Mouse (Mus musculus) MEL (cell line): ENCODE measurements around the gene Tff3. TPM values are rescaled to one million over a fixed set of nuclear protein-coding genes. Genes with fewer than 3 reads are reported as not detected.
A peak's percentile ranks its signal among the peaks of the same experiment; 100 is the strongest.

Experiments used
- DNase-seq: peaks from one replicate; pipeline ENCODE4 v3.0.0; 2011; ENCODE audit warnings: low read depth, low spot score
- H3K27ac ChIP-seq: 2 replicates; pipeline ENCODE4 v1.5.1; 2012; ENCODE audit warnings: low read depth, mild to moderate bottlenecking, control low read depth, low read length, moderate library complexity; ENCODE audit not compliant: control insufficient read depth
- H3K27me3 ChIP-seq, 2 experiments: fragments of 150-350 bp in 1 of 2; sonication (generic) in 1 of 2; 2 replicates each; pipeline ENCODE4 v1.6.1; 2012; ENCODE audit warnings: low read length in 2 of 2, mild to moderate bottlenecking in 2 of 2, improper control_type of control experiment in 1 of 2, moderate library complexity in 1 of 2; ENCODE audit not compliant: insufficient read depth in 2 of 2, control insufficient read depth in 1 of 2
- H3K36me3 ChIP-seq, 2 experiments: 2 replicates each; pipeline ENCODE4 v1.6.1; 2012 to 2014; ENCODE audit warnings: low read length in 2 of 2, improper control_type of control experiment in 1 of 2, inconsistent platforms in 1 of 2, mild to moderate bottlenecking in 1 of 2; ENCODE audit not compliant: insufficient read depth in 2 of 2, control insufficient read depth in 1 of 2
- H3K4me1 ChIP-seq, 2 experiments: fragments of 150-350 bp in 1 of 2; sonication (generic) in 1 of 2; 2 replicates each; pipeline ENCODE4 v1.6.1; 2012; ENCODE audit warnings: low read length in 2 of 2, improper control_type of control experiment in 1 of 2, mild to moderate bottlenecking in 1 of 2; ENCODE audit not compliant: insufficient read depth in 2 of 2, control insufficient read depth in 1 of 2
- H3K4me3 ChIP-seq, 2 experiments: fragments of 150-350 bp in 1 of 2; sonication (generic) in 1 of 2; 2 replicates each; pipeline ENCODE4 v1.5.1; 2012; ENCODE audit warnings: low read depth in 2 of 2, low read length in 2 of 2, mild to moderate bottlenecking in 2 of 2, moderate library complexity in 2 of 2, control low read depth in 1 of 2, improper control_type of control experiment in 1 of 2; ENCODE audit not compliant: control insufficient read depth in 1 of 2, insufficient read depth in 1 of 2
- H3K79me2 ChIP-seq: 2 replicates; pipeline ENCODE4 v1.6.1; 2012; ENCODE audit warnings: mild to moderate bottlenecking, low read length, moderate library complexity; ENCODE audit not compliant: control insufficient read depth, poor library complexity, insufficient read depth
- H3K9ac ChIP-seq: 2 replicates; pipeline ENCODE4 v1.6.1; 2012; ENCODE audit warnings: low read depth, mild to moderate bottlenecking, control low read depth, low read length, moderate library complexity; ENCODE audit not compliant: control insufficient read depth, poor library complexity, severe bottlenecking
- H3K9me3 ChIP-seq: fragments of 150-350 bp; sonication (generic); replicated peaks from 2 replicates; pipeline ENCODE4 v1.6.1; 2012; ENCODE audit warnings: mild to moderate bottlenecking, low read length, improper control_type of control experiment, moderate library complexity; ENCODE audit not compliant: insufficient read depth
- BHLHE40 ChIP-seq: IDR thresholded peaks from 2 replicates; pipeline ENCODE4 v1.6.1; 2012; ENCODE audit warnings: low read depth, mild to moderate bottlenecking, inconsistent platforms, low read length, improper control_type of control experiment, borderline replicate concordance
- CHD2 ChIP-seq: IDR thresholded peaks from 2 replicates; pipeline ENCODE4 v1.6.1; 2011; ENCODE audit warnings: low read length, improper control_type of control experiment
- CTCF ChIP-seq, 3 experiments: IDR thresholded peaks in 2 of 3; conservative IDR thresholded peaks in 1 of 3; 2 replicates each; pipeline ENCODE4 v1.5.1; 2011 to 2012; ENCODE audit warnings: low read length in 3 of 3, low read depth in 2 of 3, mild to moderate bottlenecking in 2 of 3, improper control_type of control experiment in 1 of 3, inconsistent platforms in 1 of 3, mixed read lengths in 1 of 3, moderate library complexity in 1 of 3; ENCODE audit not compliant: control insufficient read depth in 1 of 3, insufficient read depth in 1 of 3, poor library complexity in 1 of 3, severe bottlenecking in 1 of 3
- E2F4 ChIP-seq: IDR thresholded peaks from 2 replicates; pipeline ENCODE4 v1.6.1; 2011; ENCODE audit warnings: low read depth, low read length, improper control_type of control experiment, borderline replicate concordance
- EP300 ChIP-seq, 2 experiments: IDR thresholded peaks; 2 replicates each; pipeline ENCODE4 v1.6.1; 2011; ENCODE audit warnings: improper control_type of control experiment in 2 of 2, low read length in 2 of 2, low read depth in 1 of 2, mild to moderate bottlenecking in 1 of 2
- JUND ChIP-seq: IDR thresholded peaks from 2 replicates; pipeline ENCODE4 v1.6.1; 2011; ENCODE audit warnings: low read depth, mild to moderate bottlenecking, improper control_type of control experiment, low read length
- KAT2A ChIP-seq: conservative IDR thresholded peaks from 2 replicates; pipeline ENCODE4 v1.6.1; 2012; ENCODE audit warnings: low read depth, low read length, improper control_type of control experiment, inconsistent platforms
- MXI1 ChIP-seq: IDR thresholded peaks from 2 replicates; pipeline ENCODE4 v1.6.1; 2011; ENCODE audit warnings: mild to moderate bottlenecking, low read depth, low read length, improper control_type of control experiment
- MYB ChIP-seq: IDR thresholded peaks from 2 replicates; pipeline ENCODE4 v1.6.1; 2011; ENCODE audit warnings: mild to moderate bottlenecking, low read depth, low read length, improper control_type of control experiment
- NRF1 ChIP-seq: IDR thresholded peaks from 2 replicates; pipeline ENCODE4 v1.6.1; 2014; ENCODE audit warnings: low read depth, mild to moderate bottlenecking, inconsistent platforms, low read length, improper control_type of control experiment, moderate library complexity; ENCODE audit not compliant: poor library complexity, insufficient read depth, severe bottlenecking
- POLR2A ChIP-seq, 2 experiments: IDR thresholded peaks; 2 replicates each; pipeline ENCODE4 v1.6.1; 2011 to 2012; ENCODE audit warnings: low read length in 2 of 2, mild to moderate bottlenecking in 2 of 2, control low read depth in 1 of 2, improper control_type of control experiment in 1 of 2, low read depth in 1 of 2, moderate library complexity in 1 of 2; ENCODE audit not compliant: control insufficient read depth in 1 of 2, insufficient read depth in 1 of 2, poor library complexity in 1 of 2
- POLR2AphosphoS2 ChIP-seq: IDR thresholded peaks from 2 replicates; pipeline ENCODE4 v1.6.1; 2011; ENCODE audit warnings: low read length, improper control_type of control experiment
- RCOR1 ChIP-seq: IDR thresholded peaks from 2 replicates; pipeline ENCODE4 v1.6.1; 2012; ENCODE audit warnings: low read depth, mild to moderate bottlenecking, inconsistent platforms, low read length, improper control_type of control experiment
- TAL1 ChIP-seq: IDR thresholded peaks from 2 replicates; pipeline ENCODE4 v1.6.1; 2012; ENCODE audit warnings: mild to moderate bottlenecking, inconsistent platforms, low read length, moderate library complexity, mixed read lengths
- USF2 ChIP-seq, 2 experiments: IDR thresholded peaks; 2 replicates each; pipeline ENCODE4 v1.6.1; 2011 to 2012; ENCODE audit warnings: improper control_type of control experiment in 2 of 2, low read length in 2 of 2, borderline replicate concordance in 1 of 2, inconsistent platforms in 1 of 2, low read depth in 1 of 2, mild to moderate bottlenecking in 1 of 2; ENCODE audit not compliant: insufficient read depth in 1 of 2
- polyA plus RNA-seq, 2 experiments: library from polyadenylated mRNA; stranded (reverse) in 1 of 2; unstranded in 1 of 2; fragments of >175 nt in 1 of 2; fragments of >200 nt in 1 of 2; gene quantifications; 2 replicates each; pipeline versions ENCODE4 v1.2.1 to v1.2.4; 2012; ENCODE audit warnings: low replicate concordance in 2 of 2, low read depth in 1 of 2; ENCODE audit not compliant: insufficient read length in 2 of 2, insufficient read depth in 1 of 2, missing spikeins in 1 of 2
- total RNA-seq: library from RNA; depleted of rRNA; stranded (reverse); fragments of 300-350 nt; gene quantifications from 2 replicates; pipeline ENCODE4 v1.2.3, GENCODE M21; 2012

The Tff3 gene
- total and polyA plus RNA-seq, 3 experiments, result not detected

DNA sequence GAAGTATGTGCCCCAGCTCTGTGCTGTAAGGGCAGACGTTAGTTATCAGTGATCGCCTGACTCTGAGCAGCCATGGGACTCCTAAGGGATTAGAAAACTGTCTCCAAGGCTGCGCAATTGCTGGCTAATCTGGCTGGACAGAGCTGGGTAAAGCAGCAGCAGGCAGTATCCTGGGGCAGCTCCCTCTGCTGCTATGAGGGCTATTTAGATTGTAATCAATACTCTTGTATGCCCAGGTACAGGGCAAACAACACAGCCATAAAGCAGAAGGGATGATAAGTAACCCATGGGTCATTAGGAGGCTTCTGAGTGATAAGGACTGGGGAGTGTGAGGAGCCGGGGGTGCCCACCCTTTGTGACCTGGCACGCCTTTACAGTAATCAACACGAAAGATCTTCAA is 5.5 kb upstream of the Tff3 start:
- H3K79me2 ChIP-seq, result no peaks in the 10 kb centered on the region
- no peak overlapping the region for H3K9ac ChIP-seq
- H3K27ac ChIP-seq, result no peak overlapping the region
- no peak for DNase-seq
- H3K9me3 ChIP-seq, result no peaks in the 10 kb centered on the region
- no peak for TF ChIP-seq MYB
- no peak for TF ChIP-seq TAL1
- no peak for TF ChIP-seq JUND
- TF ChIP-seq USF2 (IDR thresholded peaks at IDR 0.05; ENCODE audit: borderline replicate concordance in 1 of 2, insufficient read depth in 1 of 2, low read depth in 1 of 2, low read length in 2 of 2), result no peak
- TF ChIP-seq POLR2AphosphoS2, result no peak
- TF ChIP-seq RCOR1, result no peak
- no peak for TF ChIP-seq MXI1
- no peak for TF ChIP-seq KAT2A
- TF ChIP-seq BHLHE40, result no peak
- TF ChIP-seq CHD2, result no peak
- H3K27me3 ChIP-seq, result no peaks in the 10 kb centered on the region; a peak in 1 of 4 replicates
- 0 out of 4 replicates have a peak, but pooled peaks cover 0 to 2% of the 10 kb centered on the region in 2 experiments for H3K4me1 ChIP-seq
- no peak overlapping the region for H3K4me3 ChIP-seq
- no peaks in the 10 kb centered on the region for H3K36me3 ChIP-seq

DNA sequence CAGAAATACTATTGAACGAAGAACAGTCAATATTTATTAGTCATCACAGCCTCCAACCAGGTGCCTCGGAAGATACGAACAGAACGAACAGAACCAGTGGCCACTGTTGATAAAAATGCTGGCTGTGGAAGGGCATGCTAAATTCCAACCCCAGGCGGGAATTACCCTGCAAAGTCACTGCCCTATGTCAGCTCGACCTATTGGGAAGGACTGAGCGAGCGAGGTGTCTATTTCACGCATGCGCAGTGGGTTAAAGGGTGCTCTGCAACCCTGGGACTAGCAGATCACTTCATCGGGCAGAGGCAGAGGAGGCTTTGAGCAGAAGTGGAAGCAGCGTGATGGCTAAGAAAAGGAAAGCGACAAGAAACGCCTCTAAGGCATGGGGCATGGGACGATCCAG is 4.3 kb upstream of the Tff3 start:
- Histone ChIP-seq H3K27me3 (peaks cover 0 to 1% of the 10 kb centered on the region in 2 experiments; a peak in 2 of 4 replicates), H3K9ac (no peak overlapping the region), H3K27ac (no peak overlapping the region), H3K36me3 (no peaks in the 10 kb centered on the region), H3K79me2 (no peaks in the 10 kb centered on the region), H3K4me3 (0 out of 4 replicates have a peak overlapping the region, but pooled peaks of 1 of the 2 experiments have one; percentile 7)
- TF ChIP-seq EP300 (IDR thresholded peaks at IDR 0.05; ENCODE audit: low read depth in 1 of 2, low read length in 2 of 2) (no peak), CTCF (IDR thresholded peaks at IDR 0.05 in 2 of 3, conservative IDR thresholded peaks at IDR 0.05 in 1 of 3; ENCODE audit: control insufficient read depth in 1 of 3, insufficient read depth in 1 of 3, low read depth in 2 of 3, low read length in 3 of 3, poor library complexity in 1 of 3, severe bottlenecking in 1 of 3) (no peak), E2F4 (no peak), POLR2A (IDR thresholded peaks at IDR 0.05; ENCODE audit: control insufficient read depth in 1 of 2, insufficient read depth in 1 of 2, low read depth in 1 of 2, low read length in 2 of 2, poor library complexity in 1 of 2) (no peak), NRF1 (peak; percentile 72), TAL1 (peak; percentile 4; the same call in 1 of the 2 replicates)
- TF ChIP-seq, all 39 proteins: peak for 2
- peak; percentile 74 for DNase-seq
- Histone ChIP-seq H3K4me1 (0 out of 4 replicates have a peak, but pooled peaks cover 0 to 2% of the 10 kb centered on the region in 2 experiments), H3K9me3 (no peaks in the 10 kb centered on the region)
